Mouse (Mus musculus) embryonic fibroblast, embryonic 13.5 days (primary cell): Measurements from ENCODE around the gene Timm22.

ENCODE experiments used
- CTCF ChIP-seq: IDR thresholded peaks from 2 replicates; pipeline ENCODE4 v1.5.1; 2011; ENCODE audit warnings: mild to moderate bottlenecking, control low read depth, low read length, moderate library complexity, borderline replicate concordance; ENCODE audit not compliant: insufficient read depth
- POLR2A ChIP-seq: IDR thresholded peaks from 2 replicates; pipeline ENCODE4 v1.6.1; 2011; ENCODE audit warnings: low read depth, mild to moderate bottlenecking, control low read depth, low read length, moderate library complexity

DNA sequence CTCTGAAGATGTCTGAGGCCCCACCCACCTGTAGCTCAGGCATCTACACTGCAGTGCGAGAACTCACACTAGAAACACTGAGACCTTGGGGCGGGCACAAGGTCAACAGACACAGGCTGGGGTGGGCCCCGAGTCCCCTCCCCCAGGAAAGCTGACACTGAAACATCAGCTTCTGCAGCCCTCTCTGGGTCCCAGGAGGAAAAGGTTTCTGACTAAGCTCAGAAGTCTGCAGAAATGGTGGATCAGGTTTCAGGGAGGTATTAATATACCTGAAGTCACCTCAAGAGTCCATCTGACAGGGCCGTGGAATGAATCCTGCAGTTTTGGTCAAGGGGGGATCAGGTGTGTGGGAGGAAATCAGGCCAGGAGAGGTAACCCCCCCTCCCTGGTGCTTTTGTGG, 59.1 kb downstream of the Timm22 start:
- TF ChIP-seq POLR2A = no peak
- TF ChIP-seq CTCF = no peak
